Mouse (Mus musculus): ENCODE measurements around the gene Bex6. TPM values are rescaled to one million over a fixed set of nuclear protein-coding genes. Genes with fewer than 3 reads are reported as not detected.
"Not testable (repeated sequence)": the region's sequence is repeated elsewhere in the genome, so short reads cannot be mapped to it uniquely, and the experiment has no call there.

Gene Bex6
- polyA plus RNA-seq, 1 experiment from 2014 or later: 0.35 TPM

GRCm38 (mm10) chr16:32221803-32222202, 42.2 kb downstream of the Bex6 start:
- Histone ChIP-seq H3K4me2 (ENCODE audit: low read depth, low read length, severe bottlenecking) (no peak overlapping the region), H3K9ac (ENCODE audit: low read length) (no peak overlapping the region)
- 86% methylated on average over 4 of the region's 4 CpGs for WGBS

GRCm38 (mm10) chr16:32222399-32222798, 42.8 kb downstream of the Bex6 start:
- ATAC-seq (replicated peaks; ENCODE audit: low FRiP score): no peak
- DNase-seq (ENCODE audit: low spot score): no peak
- H3K9me3 ChIP-seq (ENCODE audit: control insufficient read depth, low read length): no peaks in the 10 kb centered on the region
- no peak overlapping the region for H3K27ac ChIP-seq (ENCODE audit: low read depth, low read length)
- H3K4me2 ChIP-seq (ENCODE audit: low read depth, low read length, severe bottlenecking): no peak overlapping the region
- H3K27me3 ChIP-seq (ENCODE audit: control insufficient read depth, insufficient read depth, low read length): no peaks in the 10 kb centered on the region
- H3K4me3 ChIP-seq (ENCODE audit: low read depth, low read length): no peak overlapping the region
- H3K36me3 ChIP-seq (ENCODE audit: control insufficient read depth, insufficient read depth, low read length): no peaks in the 10 kb centered on the region
- H3K4me1 ChIP-seq (replicated peaks; ENCODE audit: control insufficient read depth, insufficient read depth, low read length): no peaks in the 10 kb centered on the region
- H3K9ac ChIP-seq (ENCODE audit: low read length): no peak overlapping the region

More at GRCm38 (mm10) chr16:32221803-32222202, 42.2 kb downstream of the Bex6 start:
- Histone ChIP-seq H3K27me3 (ENCODE audit: control insufficient read depth, insufficient read depth, low read length) (no peaks in the 10 kb centered on the region), H3K4me3 (ENCODE audit: low read depth, low read length) (no peak overlapping the region), H3K9me3 (ENCODE audit: control insufficient read depth, low read length) (no peaks in the 10 kb centered on the region), H3K27ac (ENCODE audit: low read depth, low read length) (no peak overlapping the region), H3K4me1 (replicated peaks; ENCODE audit: control insufficient read depth, insufficient read depth, low read length) (no peaks in the 10 kb centered on the region), H3K36me3 (ENCODE audit: control insufficient read depth, insufficient read depth, low read length) (no peaks in the 10 kb centered on the region)
- DNase-seq (ENCODE audit: low spot score) (no peak), ATAC-seq (replicated peaks; ENCODE audit: low FRiP score) (no peak)

DNA sequence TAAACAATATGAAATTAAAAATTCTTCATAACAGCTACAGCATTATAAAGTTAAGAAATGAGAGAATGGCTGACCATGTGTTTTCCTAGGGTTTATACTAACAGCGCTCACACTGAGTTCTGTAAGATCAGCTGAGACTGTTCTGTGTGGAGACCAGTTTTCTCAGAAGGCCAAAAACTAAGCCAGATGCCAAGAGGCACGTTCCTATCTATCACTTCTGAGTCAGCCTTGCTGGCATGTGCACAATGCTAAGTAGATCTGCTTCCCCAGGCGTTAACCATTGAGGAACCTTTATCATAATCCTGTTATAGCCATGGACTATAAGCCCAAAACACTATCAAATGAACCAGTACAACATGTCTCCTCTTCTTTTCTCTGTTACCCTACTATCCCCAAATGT, 52.4 kb downstream of the Bex6 start:
- not testable (repeated sequence) for ATAC-seq (replicated peaks; ENCODE audit: low FRiP score); H3K4me3 ChIP-seq (ENCODE audit: low read depth, low read length); H3K36me3 ChIP-seq (ENCODE audit: control insufficient read depth, insufficient read depth, low read length)

More for the DNA sequence above, 52.4 kb downstream of the Bex6 start:
- not testable (repeated sequence) for H3K9me3 ChIP-seq (ENCODE audit: control insufficient read depth, low read length); H3K9ac ChIP-seq (ENCODE audit: low read length); H3K4me2 ChIP-seq (ENCODE audit: low read depth, low read length, severe bottlenecking); H3K27me3 ChIP-seq (ENCODE audit: control insufficient read depth, insufficient read depth, low read length); H3K4me1 ChIP-seq (replicated peaks; ENCODE audit: control insufficient read depth, insufficient read depth, low read length); H3K27ac ChIP-seq (ENCODE audit: low read depth, low read length); DNase-seq (ENCODE audit: low spot score)
- 86% methylated on average over 3 of the region's 3 CpGs for WGBS

Other genes starting within 250 kb of the Bex6 start
- gene Pigz, start 246.0 kb upstream of the Bex6 start, polyA plus RNA-seq (2014; fragmentation: Nextera tagmentation; extraction: Ambion mirVana): 0.97 and 1.1 TPM in 2 replicates
- gene 0610012G03Rik, start 231.3 kb upstream of the Bex6 start, polyA plus RNA-seq (2014; fragmentation: Nextera tagmentation; extraction: Ambion mirVana): 84.6 and 92.5 TPM in 2 replicates
- gene Ncbp2, start 231.3 kb upstream of the Bex6 start, polyA plus RNA-seq (2014; fragmentation: Nextera tagmentation; extraction: Ambion mirVana): 146 and 149 TPM in 2 replicates
- gene Senp5, start 176.5 kb upstream of the Bex6 start, polyA plus RNA-seq (2014; fragmentation: Nextera tagmentation; extraction: Ambion mirVana): 13.6 and 15.2 TPM in 2 replicates
- 52.6 and 53.9 TPM in 2 replicates for gene Pak2, start 100.5 kb upstream of the Bex6 start, polyA plus RNA-seq (2014; fragmentation: Nextera tagmentation; extraction: Ambion mirVana)
- gene Pigx, start 80.1 kb upstream of the Bex6 start, polyA plus RNA-seq (2014; fragmentation: Nextera tagmentation; extraction: Ambion mirVana): 136 and 144 TPM in 2 replicates
- gene Cep19, start 80.0 kb upstream of the Bex6 start, polyA plus RNA-seq (2014; fragmentation: Nextera tagmentation; extraction: Ambion mirVana): 43.3 and 43.5 TPM in 2 replicates
- 6.7 and 7.5 TPM in 2 replicates for gene Nrros, start 14.2 kb upstream of the Bex6 start, polyA plus RNA-seq (2014; fragmentation: Nextera tagmentation; extraction: Ambion mirVana)
- gene Fbxo45, start 67.3 kb downstream of the Bex6 start, polyA plus RNA-seq (2014; fragmentation: Nextera tagmentation; extraction: Ambion mirVana): 28.0 and 31.1 TPM in 2 replicates
- 17.4 and 20.3 TPM in 2 replicates for gene Wdr53, start 67.4 kb downstream of the Bex6 start, polyA plus RNA-seq (2014; fragmentation: Nextera tagmentation; extraction: Ambion mirVana)
- gene Smco1, start 91.6 kb downstream of the Bex6 start, polyA plus RNA-seq (2014; fragmentation: Nextera tagmentation; extraction: Ambion mirVana): not detected in 2 replicates
- gene Rnf168, start 97.6 kb downstream of the Bex6 start, polyA plus RNA-seq (2014; fragmentation: Nextera tagmentation; extraction: Ambion mirVana): 36.6 and 40.9 TPM in 2 replicates
- 24.6 and 28.8 TPM in 2 replicates for gene Ubxn7, start 152.4 kb downstream of the Bex6 start, polyA plus RNA-seq (2014; fragmentation: Nextera tagmentation; extraction: Ambion mirVana)
- not detected in 2 replicates for gene Tm4sf19, start 220.7 kb downstream of the Bex6 start, polyA plus RNA-seq (2014; fragmentation: Nextera tagmentation; extraction: Ambion mirVana)
- gene Tctex1d2, start 239.9 kb downstream of the Bex6 start, polyA plus RNA-seq (2014; fragmentation: Nextera tagmentation; extraction: Ambion mirVana): 33.1 and 36.1 TPM in 2 replicates